Mouse (Mus musculus): Measurements from ENCODE around the gene Zzef1.

DNA sequence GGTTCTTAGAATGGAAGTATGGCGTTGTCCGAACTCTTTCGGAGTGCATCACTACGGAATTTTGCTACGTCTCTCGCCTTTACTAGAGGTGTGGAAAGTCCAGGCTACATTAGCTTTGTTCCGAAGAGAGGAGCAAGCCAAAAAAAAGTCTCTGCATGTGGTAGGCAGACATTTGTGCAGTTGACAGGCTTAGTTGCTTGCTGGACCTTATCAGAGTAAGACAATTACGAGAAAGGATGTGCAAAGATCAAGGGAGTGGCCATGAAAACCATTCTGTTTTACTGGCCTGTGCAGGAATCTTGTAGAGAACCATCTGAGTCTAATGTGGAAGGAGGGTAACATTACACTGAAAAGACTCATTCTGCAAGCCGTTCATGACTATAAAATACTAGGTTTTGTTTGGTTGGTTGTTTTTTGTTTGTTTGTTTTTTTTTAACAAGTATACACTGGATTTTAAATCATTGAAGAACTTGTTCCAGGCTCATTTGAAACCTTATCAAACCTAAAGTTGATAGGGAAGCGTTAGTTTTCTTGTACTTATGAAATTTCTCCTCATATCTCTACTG lies 830 bp downstream of the Zzef1 start:
- TF ChIP-seq CTCF (IDR thresholded peaks at IDR 0.05; ENCODE audit: control insufficient read depth, insufficient read depth, low read length) (no peak), POLR2A (IDR thresholded peaks at IDR 0.05; ENCODE audit: borderline replicate concordance, control insufficient read depth, low read depth, low read length) (no peak)

All from bone marrow, adult 2 months (tissue).